Mouse (Mus musculus): Measurements from ENCODE around the gene Masp1. TPM values are rescaled to one million over a fixed set of nuclear protein-coding genes. Genes with fewer than 3 reads are reported as not detected.

Masp1 gene
- total RNA-seq, 4 experiments from 2014 or later: 14.5 to 24.1 (median 18.5) TPM

DNA sequence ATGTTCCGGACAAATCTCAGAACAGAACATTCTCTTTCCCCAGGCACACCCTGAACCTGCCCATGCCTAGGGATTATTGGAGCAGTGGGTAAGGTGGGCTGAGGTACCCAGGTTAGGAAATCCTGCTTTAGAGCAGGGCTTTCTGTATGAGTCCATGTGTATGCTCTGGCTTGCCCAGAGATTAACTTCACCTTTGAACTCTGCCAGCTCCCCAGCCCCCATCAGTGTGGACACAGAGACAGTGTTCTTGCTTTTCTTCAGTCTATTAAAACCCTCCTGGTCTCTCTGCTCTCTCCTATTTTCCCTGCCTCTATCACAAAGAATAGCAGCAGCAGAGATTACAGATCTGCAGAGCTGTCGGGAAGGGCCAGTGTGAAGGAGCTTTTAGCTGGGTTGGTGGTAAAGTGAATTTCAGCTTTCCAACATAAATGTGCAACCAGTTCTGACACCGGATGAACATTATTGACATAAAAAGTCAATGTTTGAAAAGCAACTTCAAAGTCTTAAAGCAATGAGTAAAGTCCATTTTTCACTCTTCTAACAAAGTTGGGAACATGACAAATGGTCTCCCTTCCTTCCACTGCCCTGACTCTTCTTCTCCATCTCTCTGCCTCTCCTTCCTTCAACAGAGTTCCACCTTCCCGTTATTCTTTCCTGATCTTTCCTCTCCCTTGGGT, 56.8 kb downstream of the Masp1 start:
- no peak for DNase-seq (ENCODE audit: low spot score)

DNA sequence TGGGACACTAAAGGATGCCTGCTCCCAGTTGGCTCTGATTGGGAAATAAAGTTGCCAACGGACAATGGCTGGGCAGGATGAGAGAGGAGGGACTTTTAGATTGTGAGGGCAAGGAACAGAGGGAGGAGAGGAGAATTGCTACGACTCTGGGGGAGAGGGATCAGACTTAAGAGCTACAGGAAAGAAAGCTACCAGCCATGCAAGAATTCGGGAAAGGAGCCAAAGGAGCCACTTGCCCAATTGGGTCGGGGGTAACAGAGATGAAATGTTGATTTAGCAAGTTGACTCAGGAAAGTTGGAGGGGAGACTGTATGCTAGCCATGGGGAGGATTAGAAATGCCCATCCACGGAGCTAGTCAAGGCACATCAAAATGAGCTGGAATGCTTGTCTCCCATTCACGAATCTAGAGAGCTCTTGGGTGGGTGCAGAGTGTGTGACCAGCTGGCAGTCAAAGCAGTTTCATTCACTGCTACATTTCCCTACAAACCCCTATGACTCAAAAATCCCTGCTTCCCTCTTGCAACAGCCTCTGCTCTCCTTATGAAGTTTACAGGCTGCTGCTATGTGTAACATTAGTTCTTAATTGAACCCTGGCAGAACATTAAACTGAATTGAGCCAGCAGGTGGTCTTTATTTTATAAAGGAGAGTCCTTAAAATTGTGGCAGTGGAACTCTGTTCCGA, 61.6 kb downstream of the Masp1 start:
- no peak for DNase-seq (ENCODE audit: low spot score)

DNA sequence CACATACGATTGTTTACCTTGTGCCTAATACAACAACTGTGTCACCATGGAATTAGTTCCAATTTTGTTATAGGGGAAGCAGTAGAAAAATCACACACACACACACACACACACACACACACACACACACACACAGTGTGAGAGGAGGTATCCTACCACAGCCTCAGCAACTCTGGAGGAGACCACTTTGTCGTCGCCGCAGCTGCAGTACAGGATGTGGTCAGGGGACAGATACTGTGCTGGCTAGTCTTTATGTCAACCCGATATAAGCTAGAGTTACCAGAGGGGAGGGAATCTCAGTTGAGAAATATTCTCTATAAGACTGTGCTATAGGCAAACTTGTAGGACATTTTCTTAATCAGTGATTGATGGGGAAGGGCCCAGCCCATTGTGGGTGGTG, 63.3 kb downstream of the Masp1 start:
- no peak for DNase-seq (ENCODE audit: low spot score)

DNA sequence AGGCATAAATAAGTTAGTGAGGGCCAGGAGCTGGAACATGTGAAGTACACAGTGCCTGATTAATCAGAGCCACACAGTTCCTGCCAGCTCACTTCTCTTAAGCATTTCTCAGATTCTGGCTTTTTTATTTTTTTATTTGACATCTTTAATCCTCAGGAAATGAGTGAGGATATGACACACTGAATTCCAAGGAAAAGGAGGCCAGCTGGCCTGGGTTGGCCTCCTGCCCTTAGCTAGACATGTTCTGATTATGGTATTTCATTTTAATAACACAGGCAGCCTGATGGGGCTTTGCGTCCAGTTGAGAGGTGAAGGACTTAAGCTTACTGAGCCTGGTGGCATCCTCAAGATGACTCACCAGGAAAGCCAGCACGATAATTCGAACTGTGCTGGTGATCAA, 64.1 kb downstream of the Masp1 start:
- peak; percentile 49 for DNase-seq (ENCODE audit: low spot score)

DNA sequence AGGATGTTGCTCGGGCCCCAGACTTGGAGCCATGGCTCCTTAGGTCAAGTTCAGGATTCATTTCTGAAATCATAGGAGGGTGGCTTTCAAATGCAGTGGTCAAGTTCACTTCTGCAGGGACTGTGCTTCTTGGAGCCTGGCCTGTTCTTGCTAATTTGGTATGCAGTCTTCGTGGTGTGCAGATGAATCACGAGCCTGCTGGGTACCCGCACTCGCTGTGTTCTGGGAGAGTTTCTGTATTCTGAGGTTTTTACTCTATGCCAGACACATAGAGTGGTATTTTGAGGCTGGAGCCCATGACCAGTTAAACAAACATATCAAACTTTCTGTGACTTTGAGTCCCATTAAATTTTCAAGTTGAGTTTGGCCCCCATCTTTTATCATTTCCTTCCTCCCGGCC, 66.2 kb downstream of the Masp1 start:
- no peak for DNase-seq (ENCODE audit: low spot score)

DNA sequence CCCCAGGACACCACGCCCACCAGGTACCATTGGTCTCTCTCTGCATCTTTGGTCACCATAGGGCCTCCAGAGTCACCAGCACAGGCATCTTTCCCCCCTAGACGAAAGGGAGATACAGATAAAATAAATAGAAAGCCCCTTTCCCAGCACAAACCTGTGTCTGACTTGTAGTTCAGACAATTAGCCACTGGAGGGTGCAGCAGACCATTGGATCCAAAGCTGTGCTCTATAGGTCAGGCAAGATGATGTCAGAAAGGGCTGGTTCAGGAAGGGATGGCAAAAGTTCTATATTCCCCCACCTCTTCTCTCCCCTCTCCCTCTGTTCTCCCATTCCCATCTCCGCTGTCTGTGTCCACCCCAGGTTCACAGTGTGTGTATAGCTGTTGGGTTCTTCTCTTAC, 68.1 kb downstream of the Masp1 start:
- peak; percentile 37 for DNase-seq (ENCODE audit: low spot score)

DNA sequence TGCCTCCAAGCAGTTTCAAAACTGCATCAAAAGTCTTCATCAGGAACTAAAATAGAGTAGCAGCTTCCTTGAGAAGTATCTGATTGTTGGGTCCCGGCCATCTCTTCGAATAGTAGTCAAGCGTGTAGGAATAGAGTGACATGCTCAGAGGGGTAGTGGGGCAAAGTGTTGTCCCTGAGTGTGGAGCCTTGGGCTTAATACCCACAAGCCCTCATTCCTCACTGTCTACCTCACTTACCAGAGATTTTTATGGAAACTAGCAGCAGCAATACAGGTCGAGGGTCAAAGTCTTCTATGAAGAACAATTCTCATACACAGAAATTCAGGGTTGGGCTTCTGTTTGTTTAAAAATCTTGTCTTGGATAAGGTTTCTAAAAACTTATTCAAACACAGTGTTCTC, 69.8 kb downstream of the Masp1 start:
- no peak for DNase-seq (ENCODE audit: low spot score)

DNA sequence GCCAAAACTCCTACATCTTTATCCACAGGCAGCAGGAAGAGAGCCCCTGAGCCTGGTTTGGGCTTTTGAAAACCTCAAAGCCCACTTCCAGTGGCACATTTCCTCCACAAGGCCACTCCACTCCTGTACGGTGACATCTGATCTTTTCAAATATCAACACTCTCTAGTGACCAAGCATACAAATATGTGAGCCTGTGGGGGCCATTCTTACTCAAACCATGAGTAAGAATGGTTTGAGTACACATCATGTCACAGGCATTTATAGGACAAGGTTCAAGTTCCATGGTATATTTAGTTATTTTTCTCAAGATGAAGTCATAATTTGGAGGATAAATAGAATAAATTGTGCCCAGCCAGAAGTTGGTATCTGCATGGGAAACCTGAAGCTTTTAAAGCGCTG, 70.7 kb downstream of the Masp1 start:
- DNase-seq (ENCODE audit: low spot score): no peak

DNA sequence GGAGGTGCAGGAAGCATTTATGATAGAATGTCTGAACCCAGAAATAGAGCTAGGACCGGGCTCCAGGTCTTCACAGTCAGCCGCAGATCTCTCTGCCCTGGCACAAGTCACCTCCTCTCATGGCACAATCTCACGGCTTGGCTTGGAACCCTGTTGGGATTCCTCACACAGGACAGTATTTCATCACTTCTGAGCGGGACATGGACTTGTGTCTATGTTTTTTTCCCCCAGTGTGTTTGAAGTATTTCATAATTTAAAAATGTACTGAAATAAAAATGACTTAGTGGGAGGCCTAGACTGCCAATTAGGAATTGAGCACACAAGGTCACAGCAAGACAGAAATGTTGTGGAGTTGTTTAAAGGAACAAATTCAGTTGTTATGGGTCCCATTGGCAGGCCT, 76.4 kb downstream of the Masp1 start:
- DNase-seq (ENCODE audit: low spot score): no peak

DNA sequence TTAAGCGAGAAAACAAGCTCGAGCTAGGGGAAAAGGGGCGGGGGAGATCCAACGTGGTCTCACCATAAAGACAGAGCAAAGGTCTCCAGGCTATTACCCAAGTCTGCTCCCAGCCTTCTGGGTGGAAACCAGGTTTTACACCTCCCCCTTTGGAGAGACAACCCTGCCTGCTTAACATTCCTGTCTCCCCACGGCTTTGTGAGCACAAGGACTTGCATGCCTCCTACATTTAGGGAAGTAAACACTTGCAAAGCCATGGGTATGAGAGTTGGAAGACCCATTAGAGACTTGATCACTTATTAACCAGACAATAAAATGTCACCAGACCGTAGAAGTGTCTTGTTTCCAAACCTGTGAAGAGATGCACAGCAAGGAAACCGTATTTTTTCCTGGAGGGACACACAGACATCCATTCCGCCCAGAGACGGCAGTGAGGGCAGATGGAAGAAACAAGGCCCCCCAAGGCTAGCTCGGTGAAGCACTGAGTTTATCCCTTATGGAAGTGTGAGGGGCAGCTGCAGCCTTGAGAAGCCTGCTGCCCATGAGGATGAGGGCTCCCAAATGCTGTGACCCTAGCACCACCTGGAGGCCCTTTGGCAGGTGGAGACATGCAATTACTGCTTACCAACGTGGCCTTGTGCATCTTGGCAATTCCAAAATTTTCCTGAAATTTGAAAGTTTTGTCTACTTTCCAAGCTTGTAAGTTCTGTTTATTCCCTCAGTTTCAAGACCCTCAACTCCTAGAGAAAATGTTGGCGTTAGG, 83.0 kb downstream of the Masp1 start:
- no peak for DNase-seq (ENCODE audit: low spot score)

DNA sequence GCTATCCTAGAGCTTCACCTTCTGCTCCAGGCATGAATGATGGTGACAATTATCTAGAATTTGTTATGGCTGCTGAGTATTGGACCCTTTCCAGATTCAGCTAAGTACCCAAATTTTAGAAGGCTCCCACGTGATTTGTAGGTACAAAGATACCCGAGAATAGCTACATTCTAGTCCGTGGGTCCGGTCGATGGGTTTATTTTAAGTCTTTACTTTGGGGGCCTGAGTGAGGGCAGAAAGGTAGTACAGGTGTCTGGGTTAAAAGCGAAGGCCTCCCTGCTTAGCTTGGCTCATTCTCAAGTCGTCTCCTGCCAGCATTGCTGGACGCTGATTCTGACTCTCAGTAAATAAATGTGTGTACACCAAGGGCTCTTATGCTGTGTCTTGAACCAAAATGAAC, 90.6 kb downstream of the Masp1 start:
- DNase-seq (ENCODE audit: low spot score): no peak

DNA sequence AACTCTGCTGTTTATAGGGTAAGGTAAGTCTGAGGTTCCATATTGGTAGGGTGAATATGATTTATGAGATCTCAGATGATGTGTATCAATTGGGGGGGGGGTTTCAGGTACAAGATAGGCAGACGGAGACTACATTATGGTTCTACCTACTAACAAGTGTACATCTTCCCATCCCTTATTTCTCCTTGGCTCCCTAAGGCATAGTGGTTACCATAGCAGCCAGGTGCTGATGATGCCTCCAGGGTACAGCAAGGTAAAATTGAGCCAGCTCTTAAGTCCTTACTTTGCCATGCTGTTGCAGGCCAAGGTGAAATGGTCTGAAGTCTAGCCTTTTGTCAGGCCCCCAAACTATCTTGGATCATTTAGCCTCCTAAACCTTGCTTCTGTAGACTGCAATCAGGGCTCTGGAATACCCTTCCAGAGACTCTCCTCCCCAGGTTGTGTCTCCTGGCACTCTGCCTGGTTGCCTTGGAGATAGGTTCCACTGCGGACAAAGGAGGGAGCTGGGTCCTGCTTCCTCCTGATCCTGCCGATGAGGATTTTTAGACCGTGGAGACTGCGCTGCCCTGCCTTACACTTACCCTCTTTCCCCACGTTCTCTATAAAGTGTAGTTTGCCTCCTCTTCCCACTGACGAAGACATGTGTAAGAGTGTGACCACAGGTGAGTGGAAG, 91.8 kb downstream of the Masp1 start, which contains the start of gene Rtp1:
Gene Rtp1 (plus strand): TSS at position 487 of the 673 bp plus-strand sequence.
- no peak for DNase-seq (ENCODE audit: low spot score)

DNA sequence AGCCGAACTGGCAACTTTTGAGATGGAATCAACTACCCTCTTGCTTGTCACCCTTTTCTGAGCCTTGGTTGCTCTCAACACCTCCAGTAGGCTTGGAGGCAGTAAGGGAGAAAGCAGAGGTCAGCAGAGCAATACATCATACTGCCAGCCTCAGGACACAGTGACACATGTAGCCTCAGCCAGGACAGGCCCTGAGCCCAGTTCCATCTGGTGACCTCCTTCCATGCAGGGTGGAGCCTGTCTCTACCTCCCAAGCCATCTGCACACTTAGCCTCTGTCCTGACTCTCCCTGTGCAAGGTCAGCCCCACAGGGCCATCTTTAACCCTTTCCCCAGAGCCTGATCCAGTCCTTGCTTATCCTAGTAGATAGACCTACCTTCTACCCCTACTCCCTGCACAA, 92.9 kb downstream of the Masp1 start:
- no peak for DNase-seq (ENCODE audit: low spot score)

DNA sequence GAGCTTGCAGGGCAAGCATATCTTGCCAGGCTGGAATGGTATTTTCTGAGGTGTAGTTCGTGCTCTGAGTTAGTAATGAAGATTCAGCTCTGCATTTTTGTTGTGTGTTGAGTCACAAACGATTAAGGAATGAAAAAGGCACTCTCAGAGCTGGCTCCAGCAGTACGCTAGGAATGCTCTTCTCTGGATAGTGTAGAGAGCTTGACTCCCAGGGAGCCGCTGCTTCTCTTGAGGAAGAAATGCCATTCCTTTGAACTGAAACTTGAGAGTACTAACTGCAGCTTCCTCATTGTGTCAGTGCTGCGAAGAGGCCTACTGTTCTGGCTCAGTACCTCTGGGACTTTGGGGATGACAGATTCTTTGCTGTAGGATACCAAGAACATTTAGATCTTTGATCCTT, 96.8 kb downstream of the Masp1 start:
- no peak for DNase-seq (ENCODE audit: low spot score)

DNA sequence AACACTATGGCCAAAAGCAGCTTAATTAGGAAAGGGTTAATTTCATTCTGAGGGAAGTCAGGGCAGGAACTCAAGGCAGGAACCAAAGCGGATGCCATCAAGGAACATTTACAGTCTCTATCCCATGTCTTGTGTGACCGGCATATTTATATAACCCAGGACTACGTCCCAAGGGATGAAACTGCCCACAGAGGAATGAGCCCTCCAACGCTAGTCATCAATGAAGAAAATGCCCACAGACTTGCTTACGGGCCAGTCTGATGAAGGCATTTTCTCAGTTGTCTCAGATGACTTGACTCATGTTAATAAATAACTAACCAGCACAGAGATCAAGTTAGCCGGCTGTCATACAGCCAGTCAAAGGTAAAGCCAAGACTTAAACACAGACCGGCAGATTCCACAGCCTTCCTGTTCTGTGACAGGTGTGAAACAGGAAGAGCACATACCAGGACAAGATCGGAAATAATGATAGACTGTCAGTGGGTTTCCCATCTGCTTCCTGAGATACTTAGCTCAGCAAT, 101.0 kb downstream of the Masp1 start:
- no peak for DNase-seq (ENCODE audit: low spot score)

DNA sequence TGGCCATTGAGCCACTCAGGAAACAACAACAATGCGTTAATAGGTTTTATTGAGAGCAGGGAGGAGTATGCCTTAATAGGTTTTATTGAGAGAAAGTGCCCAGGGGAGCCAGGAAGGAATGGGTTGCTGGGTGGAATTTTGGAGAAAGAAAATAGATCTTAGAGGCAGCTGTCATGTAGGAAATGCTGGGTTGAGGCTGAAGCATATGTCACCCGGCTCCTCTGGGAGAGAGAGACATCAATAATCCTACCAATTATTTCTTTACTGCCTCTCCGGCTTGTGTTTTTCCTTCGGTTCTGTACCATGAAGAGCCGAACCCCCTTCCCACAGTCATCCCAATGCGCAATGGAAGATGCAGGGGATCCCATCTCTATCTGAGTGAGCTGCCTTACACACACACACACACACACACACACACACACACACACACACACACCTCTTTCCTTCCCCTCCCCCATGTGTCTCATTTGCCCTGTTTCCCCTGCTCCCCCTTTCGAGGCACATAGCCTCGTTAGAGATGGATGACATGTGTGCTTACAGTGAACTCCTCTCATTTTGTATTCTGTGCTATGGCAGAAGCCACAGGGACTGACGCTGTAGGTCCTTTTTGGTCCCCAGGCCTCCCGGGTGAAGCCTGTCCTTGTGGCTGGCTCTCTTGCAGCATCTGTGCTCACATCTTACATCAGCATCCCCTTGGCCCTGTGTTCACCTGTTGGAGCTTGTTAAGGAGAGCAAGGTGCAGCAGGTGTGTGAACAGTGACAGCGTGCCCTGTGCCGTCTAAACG, 103.0 kb downstream of the Masp1 start:
- no peak for DNase-seq (ENCODE audit: low spot score)

DNA sequence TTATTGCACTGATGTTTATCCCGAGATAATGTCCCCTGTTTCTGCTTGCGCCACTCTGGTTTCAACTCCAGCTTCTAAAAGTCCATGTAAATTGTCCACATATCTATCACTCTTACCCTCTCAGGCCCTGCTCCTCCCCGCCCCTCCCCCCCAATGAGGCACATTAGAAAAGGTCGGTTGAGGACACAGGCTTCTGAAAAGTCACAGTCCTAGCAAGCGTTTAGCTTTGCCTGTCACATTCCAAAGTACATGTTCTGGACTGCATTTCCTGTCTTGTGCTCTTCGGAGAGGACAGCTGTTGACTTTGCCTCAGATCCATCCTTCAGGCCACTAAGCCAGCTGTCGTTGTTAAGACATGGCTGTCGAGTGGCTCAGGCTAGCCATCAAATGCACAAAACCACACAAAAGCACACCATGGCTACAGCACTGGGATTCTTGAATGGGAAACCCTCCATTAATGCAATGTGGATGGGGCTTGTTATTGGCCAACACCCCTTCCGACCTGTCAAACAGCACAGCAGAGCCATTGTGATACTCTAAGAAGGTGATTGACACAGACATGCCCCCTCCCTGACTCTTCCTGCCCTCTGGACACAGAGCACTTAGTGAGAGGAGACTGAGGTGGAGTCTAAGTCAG, 103.8 kb downstream of the Masp1 start:
- peak; percentile 26 for DNase-seq (ENCODE audit: low spot score)

DNA sequence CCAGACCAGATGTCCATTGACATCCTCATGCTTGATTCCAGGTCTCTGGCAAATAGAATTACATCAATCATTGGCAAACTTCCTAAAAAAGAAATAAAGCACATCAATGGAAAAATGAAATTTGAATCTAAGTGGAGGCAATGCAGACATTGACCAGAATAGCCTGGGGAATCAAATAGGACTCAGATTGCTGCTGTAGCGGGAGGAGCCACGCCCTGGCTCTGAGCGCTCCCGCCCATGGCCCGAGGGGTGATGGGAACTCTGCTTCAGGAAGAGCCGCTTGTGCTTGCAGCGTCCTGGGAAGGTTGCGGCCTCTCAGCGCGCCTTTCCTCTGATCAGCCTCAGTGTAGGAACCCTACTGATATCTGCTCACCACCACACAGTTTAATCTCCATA, 104.4 kb downstream of the Masp1 start:
- peak; percentile 38 for DNase-seq (ENCODE audit: low spot score)

DNA sequence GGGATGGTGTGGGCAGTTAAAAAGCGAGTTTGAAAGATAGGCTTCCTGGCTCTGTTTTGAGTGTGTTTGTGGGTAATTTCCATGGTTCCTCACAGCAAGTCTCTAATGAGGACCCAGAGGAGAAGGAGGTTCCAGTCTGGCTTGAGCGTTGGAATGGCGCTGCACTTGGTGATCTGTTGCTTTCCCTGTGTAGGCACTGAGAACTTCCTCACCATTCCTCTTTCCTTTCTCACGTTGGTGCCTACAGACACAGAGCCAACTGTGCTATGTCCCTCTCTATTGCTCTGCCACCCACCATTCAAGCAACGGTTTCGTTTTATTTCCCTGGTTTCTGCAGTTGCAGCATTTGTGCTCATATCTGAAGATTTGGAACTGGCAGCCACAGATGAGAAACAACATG, 107.7 kb downstream of the Masp1 start:
- DNase-seq (ENCODE audit: low spot score): no peak

DNA sequence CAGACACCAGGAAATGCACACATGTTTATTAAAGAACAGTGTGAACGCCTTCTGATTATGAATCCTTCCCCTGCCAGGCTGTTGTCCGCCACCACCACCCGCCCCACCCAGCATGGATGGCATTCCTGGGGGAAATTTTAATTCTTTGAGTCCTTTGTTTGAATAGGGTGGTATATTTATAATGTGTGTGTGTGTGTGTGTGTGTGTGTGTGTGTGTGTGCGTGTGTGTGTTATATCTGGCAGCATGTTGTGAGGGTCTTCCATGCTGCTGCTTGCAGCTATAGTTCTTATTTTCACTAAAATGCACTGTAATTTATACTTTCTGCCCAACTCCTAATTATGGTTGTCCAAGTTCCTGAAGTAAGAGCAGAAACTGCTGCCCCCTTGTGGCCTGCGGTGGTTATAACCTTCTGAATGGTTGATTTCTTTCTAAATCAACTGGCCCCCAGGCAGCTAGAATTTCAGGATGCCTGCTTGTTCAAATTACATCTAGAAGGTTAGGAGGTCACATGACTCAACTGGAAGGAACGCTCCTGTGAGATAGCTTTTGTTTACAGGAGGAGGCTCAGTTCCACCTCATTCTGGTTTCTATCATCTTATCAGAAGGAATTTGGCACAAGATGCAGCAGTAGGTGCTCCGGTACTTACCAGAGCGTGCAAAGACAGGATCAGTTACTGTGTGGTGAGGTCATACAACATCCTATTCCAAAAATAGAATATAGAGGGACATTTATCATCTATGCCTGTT, 117.4 kb downstream of the Masp1 start:
- peak; percentile 77 for DNase-seq (ENCODE audit: low spot score)

Data from heart, adult 8-10 months (tissue).